Mouse (Mus musculus) gonadal fat pad, adult 2 months (tissue): Measurements from ENCODE around the gene Gnptg. TPM values are rescaled to one million over a fixed set of nuclear protein-coding genes. Genes with fewer than 3 reads are reported as not detected.

Source experiments
- DNase-seq: peaks from one replicate; pipeline ENCODE4 v3.0.0-alpha.2; 2012; ENCODE audit warnings: low read depth
- polyA plus RNA-seq: library from polyadenylated mRNA; depleted of rRNA; stranded (reverse); fragments of >200 nt; gene quantifications from 2 replicates; pipeline ENCODE4 v1.2.3, GENCODE M21; 2012; rRNA removed

The Gnptg gene
- polyA plus RNA-seq, 1 experiment, result 60.3 TPM

- no peak for DNase-seq
Measured at GRCm38 (mm10) chr17:25188150-25189031, 51.5 kb downstream of the Gnptg start, which contains the start of gene Unkl. Unkl (plus strand) TSS chr17:25188397.

GRCm38 (mm10) chr17:25187784-25188149 lies 52.2 kb downstream of the Gnptg start:
- no peak for DNase-seq

- no peak for DNase-seq
Measured at GRCm38 (mm10) chr17:25184961-25185360, 55.0 kb downstream of the Gnptg start.

- peak; percentile 81 for DNase-seq
Measured at GRCm38 (mm10) chr17:25184129-25184691, 55.7 kb downstream of the Gnptg start, which contains the start of gene BC003965. BC003965 (plus strand) TSS chr17:25184554.

Other genes starting within 250 kb of the Gnptg start
- gene Cramp1l, start 224.3 kb downstream of the Gnptg start, polyA plus RNA-seq, result 18.2 and 19.6 TPM in 2 replicates
- gene Ift140, start 224.0 kb downstream of the Gnptg start, polyA plus RNA-seq, result 15.9 and 17.7 TPM in 2 replicates
- 37.6 and 53.0 TPM in 2 replicates for gene Tmem204, start 156.5 kb downstream of the Gnptg start, polyA plus RNA-seq
- 17.3 and 25.3 TPM in 2 replicates for gene Telo2, start 124.2 kb downstream of the Gnptg start, polyA plus RNA-seq
- gene Ptx4, start 119.4 kb downstream of the Gnptg start, polyA plus RNA-seq, result 0.15 and 0.18 TPM in 2 replicates
- 82.7 and 93.5 TPM in 2 replicates for gene Clcn7, start 106.7 kb downstream of the Gnptg start, polyA plus RNA-seq
- 0.04 TPM in 1 of 2 replicates, not detected in the other for gene Ccdc154, start 77.7 kb downstream of the Gnptg start, polyA plus RNA-seq
- gene Gm38655, start 64.7 kb downstream of the Gnptg start, polyA plus RNA-seq, result 0.24 and 0.57 TPM in 2 replicates
- gene BC003965, start 55.6 kb downstream of the Gnptg start, polyA plus RNA-seq, result 9.5 and 10.5 TPM in 2 replicates
- 14.8 and 17.1 TPM in 2 replicates for gene Unkl, start 51.7 kb downstream of the Gnptg start, polyA plus RNA-seq
- 21.5 and 24.7 TPM in 2 replicates for gene Tsr3, start within 50 bp of the Gnptg start, polyA plus RNA-seq
- gene Baiap3, start 16.2 kb upstream of the Gnptg start, polyA plus RNA-seq, result 4.0 and 4.3 TPM in 2 replicates
- gene Ube2i, start 34.5 kb upstream of the Gnptg start, polyA plus RNA-seq, result 136 and 144 TPM in 2 replicates
- 0.34 and 0.42 TPM in 2 replicates for gene Prss34, start 58.3 kb upstream of the Gnptg start, polyA plus RNA-seq
- not detected in 2 replicates for gene Prss28, start 68.5 kb upstream of the Gnptg start, polyA plus RNA-seq
- gene Prss29, start 78.5 kb upstream of the Gnptg start, polyA plus RNA-seq, result 0.27 TPM in 1 of 2 replicates, not detected in the other
- gene Tpsab1, start 105.4 kb upstream of the Gnptg start, polyA plus RNA-seq, result 0.32 and 0.44 TPM in 2 replicates
- 4.3 and 9.6 TPM in 2 replicates for gene Tpsb2, start 126.2 kb upstream of the Gnptg start, polyA plus RNA-seq
- 0.25 TPM in 1 of 2 replicates, not detected in the other for gene Tpsg1, start 129.1 kb upstream of the Gnptg start, polyA plus RNA-seq
- gene Cacna1h, start 193.7 kb upstream of the Gnptg start, polyA plus RNA-seq, result 8.9 and 15.1 TPM in 2 replicates
- 3.0 and 4.3 TPM in 2 replicates for gene Tekt4, start 214.5 kb upstream of the Gnptg start, polyA plus RNA-seq